Comparison of ENCODE assay signal across 32 mouse cellular contexts in genomic region chr19:44076457-44076856, GRCm38 (mm10). TPM values are rescaled to one million over a fixed set of nuclear protein-coding genes. Genes with fewer than 3 reads are reported as not detected.
DNase-seq lines count a peak whose midpoint lies in the region; ATAC-seq lines count a peak whose summit lies in the region.
"Had no signal": no experiment of that assay in that cellular context is flagged by ENCODE, and none has a peak within 500 bp of the region (broad histone marks: within the 10 kb centered on the region; RNA-seq: fewer than 3 reads in every experiment).

No protein-coding gene starts in this region.

- 0 out of 2 replicates have a peak, but pooled peaks cover 3% of the 10 kb centered on the region for H3K4me1 ChIP-seq in kidney, embryonic 15.5 days
- H3K4me1 ChIP-seq in embryonic facial prominence, embryonic 11.5 days (ENCODE audit: control insufficient read depth, insufficient read depth, low read length) = no peaks in the 10 kb centered on the region
- H3K4me1 ChIP-seq in limb, embryonic 13.5 days = peaks cover 8% of the 10 kb centered on the region
- H3K4me1 ChIP-seq in forebrain, embryonic 14.5 days (ENCODE audit: control insufficient read depth, insufficient read depth, low read length) = no peaks in the 10 kb centered on the region
- H3K4me1 ChIP-seq: embryonic facial prominence, embryonic 13.5 days; hindbrain, embryonic 13.5 days; lung, embryonic 15.5 days; midbrain, embryonic 13.5 days had no signal

- no peaks in the 10 kb centered on the region for H3K9me3 ChIP-seq in kidney, embryonic 15.5 days (replicated peaks)
- no peaks in the 10 kb centered on the region for H3K9me3 ChIP-seq in embryonic facial prominence, embryonic 11.5 days (replicated peaks; ENCODE audit: control insufficient read depth, low read length)
- H3K9me3 ChIP-seq in limb, embryonic 13.5 days = no peaks in the 10 kb centered on the region
- no peaks in the 10 kb centered on the region for H3K9me3 ChIP-seq in forebrain, embryonic 14.5 days (replicated peaks; ENCODE audit: control insufficient read depth, low read length)
- H3K9me3 ChIP-seq: embryonic facial prominence, embryonic 13.5 days; hindbrain, embryonic 13.5 days; lung, embryonic 15.5 days; megakaryocyte, embryonic 14.5 days; midbrain, embryonic 13.5 days had no signal

- H3K9ac ChIP-seq in kidney, embryonic 15.5 days = no peak overlapping the region
- no peak overlapping the region for H3K9ac ChIP-seq in embryonic facial prominence, embryonic 11.5 days (replicated peaks; ENCODE audit: low read length)
- H3K9ac ChIP-seq in limb, embryonic 13.5 days = no peak overlapping the region
- no peak overlapping the region for H3K9ac ChIP-seq in forebrain, embryonic 14.5 days (ENCODE audit: low read length)
- H3K9ac ChIP-seq: embryonic facial prominence, embryonic 13.5 days; forebrain, postnatal 0 days; hindbrain, embryonic 13.5 days; lung, embryonic 15.5 days; midbrain, embryonic 13.5 days had no signal

- H3K36me3 ChIP-seq in kidney, embryonic 15.5 days = peaks cover 67% of the 10 kb centered on the region
- H3K36me3 ChIP-seq in embryonic facial prominence, embryonic 11.5 days (replicated peaks; ENCODE audit: control insufficient read depth, insufficient read depth, low read depth, low read length) = no peaks in the 10 kb centered on the region; the same call in 1 of the 2 replicates
- peaks cover 50% of the 10 kb centered on the region for H3K36me3 ChIP-seq in limb, embryonic 13.5 days
- H3K36me3 ChIP-seq in forebrain, embryonic 14.5 days (ENCODE audit: control insufficient read depth, insufficient read depth, low read length) = peaks cover 61% of the 10 kb centered on the region

- no peak overlapping the region for H3K4me3 ChIP-seq in kidney, embryonic 15.5 days (replicated peaks)
- H3K4me3 ChIP-seq in embryonic facial prominence, embryonic 11.5 days (ENCODE audit: low read depth, low read length) = no peak overlapping the region
- no peak overlapping the region for H3K4me3 ChIP-seq in limb, embryonic 13.5 days
- H3K4me3 ChIP-seq in forebrain, embryonic 14.5 days (ENCODE audit: low read depth, low read length) = no peak overlapping the region
- H3K4me3 ChIP-seq: embryonic facial prominence, embryonic 13.5 days; hindbrain, embryonic 13.5 days; layer of hippocampus, adult 2 months; lung, embryonic 15.5 days; megakaryocyte, embryonic 14.5 days; midbrain, embryonic 13.5 days had no signal

- peak; percentile 88 for ATAC-seq in kidney, embryonic 15.5 days (replicated peaks; ENCODE audit: low FRiP score)
- ATAC-seq in embryonic facial prominence, embryonic 11.5 days (replicated peaks; ENCODE audit: insufficient number of reproducible peaks, low FRiP score, low TSS enrichment, low read depth) = no peak
- peak; percentile 72; the same call in 1 of the 2 replicates for ATAC-seq in limb, embryonic 13.5 days (ENCODE audit: low FRiP score, low read depth)
- ATAC-seq in forebrain, embryonic 14.5 days = no peak
- ATAC-seq: forebrain, postnatal 0 days; intestine, embryonic 16.5 days; midbrain, embryonic 13.5 days; Patski had no signal

- H3K27ac ChIP-seq in kidney, embryonic 15.5 days = peak overlapping the region; percentile 77
- H3K27ac ChIP-seq in embryonic facial prominence, embryonic 11.5 days (replicated peaks; ENCODE audit: low read depth, low read length) = no peak overlapping the region
- H3K27ac ChIP-seq in limb, embryonic 13.5 days = no peak overlapping the region
- no peak overlapping the region for H3K27ac ChIP-seq in forebrain, embryonic 14.5 days (ENCODE audit: low read depth, low read length)
- H3K27ac ChIP-seq: embryonic facial prominence, embryonic 13.5 days; hindbrain, embryonic 13.5 days; layer of hippocampus, adult 2 months; lung, embryonic 15.5 days; midbrain, embryonic 13.5 days; stomach, postnatal 0 days had no signal

- 35% methylated on average over 9 of the region's 9 CpGs for WGBS in kidney, embryonic 15.5 days
- 66% methylated on average over 9 of the region's 9 CpGs for WGBS in embryonic facial prominence, embryonic 11.5 days
- WGBS in limb, embryonic 13.5 days = 28% methylated on average over 9 of the region's 9 CpGs
- 92% methylated on average over 9 of the region's 9 CpGs for WGBS in forebrain, embryonic 14.5 days

- DNase-seq in kidney, postnatal 4 days = no peak
- peak; percentile 39 for DNase-seq in embryo, embryonic 10.5 days (ENCODE audit: low spot score)
- DNase-seq in embryonic facial prominence, embryonic 11.5 days (ENCODE audit: low spot score) = peak; percentile 6
- no peak for DNase-seq in lung, postnatal 25 days (ENCODE audit: low spot score)
- DNase-seq in urinary bladder, adult 18-20 months (ENCODE audit: low spot score in 2 of 2) = no peak
- no peak for DNase-seq in forebrain, embryonic 14.5 days (ENCODE audit: low spot score)
- DNase-seq: adrenal gland, postnatal 10 days; cerebellum, adult 8-10 months; forebrain, postnatal 0 days; gastrocnemius, postnatal 14 days; heart, postnatal 4 days; kidney, adult 9 months; lung, postnatal 4 days; right cerebral cortex, postnatal 4 days; thymus, adult 18-20 months; thymus, postnatal 36 days had no signal

- no peaks in the 10 kb centered on the region for H3K27me3 ChIP-seq in kidney, embryonic 15.5 days
- H3K27me3 ChIP-seq in embryonic facial prominence, embryonic 11.5 days (ENCODE audit: control insufficient read depth, insufficient read depth, low read length) = no peaks in the 10 kb centered on the region
- no peaks in the 10 kb centered on the region for H3K27me3 ChIP-seq in limb, embryonic 13.5 days
- no peaks in the 10 kb centered on the region for H3K27me3 ChIP-seq in forebrain, embryonic 14.5 days (replicated peaks; ENCODE audit: control insufficient read depth, insufficient read depth, low read length)
- H3K27me3 ChIP-seq: embryonic facial prominence, embryonic 13.5 days; hindbrain, embryonic 13.5 days; lung, embryonic 15.5 days; megakaryocyte, embryonic 14.5 days; midbrain, embryonic 13.5 days; Patski had no signal

- 0 out of 2 replicates have a peak overlapping the region, but pooled peaks have one; percentile 9 for H3K4me2 ChIP-seq in kidney, embryonic 15.5 days
- H3K4me2 ChIP-seq in embryonic facial prominence, embryonic 11.5 days (ENCODE audit: low read depth, low read length) = no peak overlapping the region
- H3K4me2 ChIP-seq in limb, embryonic 13.5 days (replicated peaks) = no peak overlapping the region
- H3K4me2 ChIP-seq in forebrain, embryonic 14.5 days (ENCODE audit: low read length) = no peak overlapping the region
- H3K4me2 ChIP-seq: embryonic facial prominence, embryonic 13.5 days; heart, embryonic 11.5 days; hindbrain, embryonic 13.5 days; liver, embryonic 11.5 days; lung, embryonic 15.5 days; midbrain, embryonic 13.5 days had no signal

RNA-seq across cellular contexts. Expression of gene Erlin1, which starts 6.9 kb away (rescaled TPM):
- polyA plus RNA-seq in kidney, embryonic 15.5 days (2015; fragmentation: Nextera tagmentation; extraction: Ambion mirVana) = 46.5 and 51.4 TPM in 2 replicates
- 19.9 and 23.7 TPM in 2 replicates for polyA plus RNA-seq in embryonic facial prominence, embryonic 11.5 days (2014; fragmentation: Nextera tagmentation; extraction: Ambion mirVana)
- polyA plus RNA-seq in limb, embryonic 13.5 days (2015; fragmentation: Nextera tagmentation; extraction: Ambion mirVana) = 34.2 and 34.8 TPM in 2 replicates
- 16.5 and 16.9 TPM in 2 replicates for polyA plus RNA-seq in forebrain, embryonic 14.5 days (2014; fragmentation: Nextera tagmentation; extraction: Ambion mirVana)

RNA-seq across cellular contexts. Expression of gene Chuk, which starts 30.8 kb away (rescaled TPM):
- 47.7 and 48.4 TPM in 2 replicates for polyA plus RNA-seq in kidney, embryonic 15.5 days (2015; fragmentation: Nextera tagmentation; extraction: Ambion mirVana)
- polyA plus RNA-seq in embryonic facial prominence, embryonic 11.5 days (2014; fragmentation: Nextera tagmentation; extraction: Ambion mirVana) = 46.1 and 47.2 TPM in 2 replicates
- polyA plus RNA-seq in limb, embryonic 13.5 days (2015; fragmentation: Nextera tagmentation; extraction: Ambion mirVana) = 42.5 and 46.8 TPM in 2 replicates
- polyA plus RNA-seq in forebrain, embryonic 14.5 days (2014; fragmentation: Nextera tagmentation; extraction: Ambion mirVana) = 44.8 and 51.2 TPM in 2 replicates

RNA-seq across cellular contexts. Expression of gene Cyp2c23, which starts 47.4 kb away (rescaled TPM):
- polyA plus RNA-seq in kidney, embryonic 15.5 days (2015; fragmentation: Nextera tagmentation; extraction: Ambion mirVana) = 0.27 and 0.66 TPM in 2 replicates
- not detected in 2 replicates for polyA plus RNA-seq in embryonic facial prominence, embryonic 11.5 days (2014; fragmentation: Nextera tagmentation; extraction: Ambion mirVana)
- polyA plus RNA-seq in limb, embryonic 13.5 days (2015; fragmentation: Nextera tagmentation; extraction: Ambion mirVana) = 0.14 and 0.15 TPM in 2 replicates
- polyA plus RNA-seq in forebrain, embryonic 14.5 days (2014; fragmentation: Nextera tagmentation; extraction: Ambion mirVana) = 0.11 TPM in 1 of 2 replicates, not detected in the other
- polyA plus RNA-seq: embryonic facial prominence, embryonic 13.5 days; forebrain, embryonic 11.5 days; forebrain, postnatal 0 days; heart, postnatal 0 days; hindbrain, embryonic 13.5 days; spleen, adult 2 months had no signal

RNA-seq across cellular contexts. Expression of gene Cwf19l1, which starts 59.2 kb away (rescaled TPM):
- 31.0 and 34.2 TPM in 2 replicates for polyA plus RNA-seq in kidney, embryonic 15.5 days (2015; fragmentation: Nextera tagmentation; extraction: Ambion mirVana)
- polyA plus RNA-seq in embryonic facial prominence, embryonic 11.5 days (2014; fragmentation: Nextera tagmentation; extraction: Ambion mirVana) = 47.3 and 52.3 TPM in 2 replicates
- polyA plus RNA-seq in limb, embryonic 13.5 days (2015; fragmentation: Nextera tagmentation; extraction: Ambion mirVana) = 32.5 and 33.9 TPM in 2 replicates
- polyA plus RNA-seq in forebrain, embryonic 14.5 days (2014; fragmentation: Nextera tagmentation; extraction: Ambion mirVana) = 37.3 and 43.0 TPM in 2 replicates

Comparison
In these comparisons a context has a peak if more than half of its experiments do, and no peak if none do; other contexts are left out.
1. ATAC-seq: peak in kidney, embryonic 15.5 days (single experiment) and limb, embryonic 13.5 days (single experiment); none in embryonic facial prominence, embryonic 11.5 days (single experiment) and forebrain, embryonic 14.5 days (single experiment).
2. DNase-seq: peak in embryo, embryonic 10.5 days (single experiment) and embryonic facial prominence, embryonic 11.5 days (single experiment); none in kidney, postnatal 4 days (0 of 2), lung, postnatal 25 days (single experiment), urinary bladder, adult 18-20 months (0 of 2) and forebrain, embryonic 14.5 days (single experiment).